Mouse (Mus musculus): Measurements from ENCODE around the gene Anks1.

Gene Anks1

DNA sequence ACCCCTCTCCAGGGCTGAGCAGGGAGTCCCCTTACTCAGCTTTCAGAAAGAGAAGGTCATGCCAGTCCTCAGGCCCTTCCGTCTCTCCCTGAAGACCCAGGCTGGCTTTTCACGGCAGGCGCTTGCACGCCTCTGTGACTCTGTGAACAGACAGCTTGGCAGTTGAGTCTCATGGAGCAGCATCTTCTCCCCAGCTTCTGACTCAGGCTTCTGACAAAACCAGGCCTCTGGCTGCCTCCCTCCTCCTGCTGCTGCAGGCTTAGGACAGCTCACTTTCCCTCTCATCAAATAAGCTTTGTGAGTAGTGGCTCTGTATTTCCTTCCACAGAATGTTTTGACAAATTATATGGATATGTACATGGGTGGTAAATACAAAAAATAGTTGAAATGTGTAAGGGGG is 91.3 kb downstream of the Anks1 start:
- no peak for DNase-seq

DNA sequence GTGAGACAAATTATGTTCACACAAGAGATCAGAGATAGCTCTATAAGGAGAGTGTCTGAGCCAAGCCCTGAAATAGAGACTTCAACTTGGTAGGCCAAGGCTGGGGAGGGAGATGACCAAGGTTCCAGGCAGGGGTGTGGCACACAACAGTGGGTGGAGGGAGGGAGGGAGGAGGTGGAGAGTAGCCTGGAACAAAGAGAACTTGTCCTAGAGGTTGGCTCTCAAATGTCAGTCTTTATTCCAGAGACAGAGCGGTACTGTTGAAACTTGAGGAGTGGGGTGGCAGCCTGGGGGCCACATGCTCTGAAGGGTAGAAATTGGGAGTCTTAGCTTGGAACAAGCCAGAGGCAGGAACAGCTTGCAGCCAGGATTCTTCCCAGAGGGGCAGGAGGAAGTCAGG is 91.7 kb downstream of the Anks1 start:
- DNase-seq, result no peak

GRCm38 (mm10) chr17:28005393-28005792 is 96.3 kb downstream of the Anks1 start:
- DNase-seq, result no peak

DNA sequence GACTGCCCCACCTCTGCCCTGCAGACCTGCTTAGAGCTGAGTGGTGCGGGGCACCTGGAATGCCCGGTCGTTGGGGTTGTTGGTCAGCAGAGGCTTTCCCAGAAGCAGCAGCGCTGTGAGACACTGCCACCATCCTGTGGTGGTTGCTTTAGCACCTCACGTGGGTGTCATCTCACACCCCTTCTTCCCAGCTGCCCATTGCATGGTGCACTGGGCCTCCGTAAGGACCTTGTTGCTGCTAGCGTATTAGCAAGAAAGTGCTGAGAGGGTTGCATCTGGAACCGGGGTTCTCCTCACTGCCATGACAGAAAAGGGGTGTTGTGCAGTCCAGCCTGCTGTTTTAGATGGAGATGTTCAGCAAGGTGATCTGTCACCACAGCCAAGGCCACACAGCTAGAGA is 97.1 kb downstream of the Anks1 start:
- DNase-seq, result no peak

- no peak for DNase-seq
Observed at GRCm38 (mm10) chr17:28006611-28007010, 97.5 kb downstream of the Anks1 start.

DNA sequence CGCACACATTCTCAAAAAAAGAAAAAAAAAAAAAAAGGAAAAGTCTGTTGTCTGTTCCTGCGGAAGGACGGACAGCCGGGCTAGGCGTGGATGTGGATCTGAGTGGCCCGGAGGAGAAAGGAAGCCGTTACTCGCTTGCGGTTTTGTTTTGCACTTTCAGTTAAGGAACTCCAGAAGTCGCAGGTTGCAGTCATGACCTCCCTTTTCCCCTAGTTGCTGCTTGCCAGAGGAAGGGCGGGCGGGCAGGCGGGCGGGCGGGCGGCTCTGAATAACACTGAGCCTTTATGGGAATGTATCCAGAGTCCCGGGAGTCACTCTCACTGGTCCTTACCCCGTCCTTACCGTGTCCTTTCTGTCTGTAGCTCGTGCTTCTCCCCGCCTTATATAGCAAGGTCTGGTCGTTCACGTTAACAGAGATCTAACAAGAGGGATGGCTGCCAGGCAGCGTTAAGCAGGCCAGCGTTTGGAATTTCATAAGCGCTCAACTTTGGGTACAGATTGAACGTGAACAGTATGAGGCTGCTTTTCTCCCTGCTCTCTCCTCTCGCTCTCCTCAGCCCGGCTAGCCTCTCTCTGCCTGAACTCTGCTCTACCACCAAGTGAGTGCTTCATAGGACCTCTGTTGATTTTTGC is 98.2 kb downstream of the Anks1 start:
- peak; percentile 76 to 85 for DNase-seq

DNA sequence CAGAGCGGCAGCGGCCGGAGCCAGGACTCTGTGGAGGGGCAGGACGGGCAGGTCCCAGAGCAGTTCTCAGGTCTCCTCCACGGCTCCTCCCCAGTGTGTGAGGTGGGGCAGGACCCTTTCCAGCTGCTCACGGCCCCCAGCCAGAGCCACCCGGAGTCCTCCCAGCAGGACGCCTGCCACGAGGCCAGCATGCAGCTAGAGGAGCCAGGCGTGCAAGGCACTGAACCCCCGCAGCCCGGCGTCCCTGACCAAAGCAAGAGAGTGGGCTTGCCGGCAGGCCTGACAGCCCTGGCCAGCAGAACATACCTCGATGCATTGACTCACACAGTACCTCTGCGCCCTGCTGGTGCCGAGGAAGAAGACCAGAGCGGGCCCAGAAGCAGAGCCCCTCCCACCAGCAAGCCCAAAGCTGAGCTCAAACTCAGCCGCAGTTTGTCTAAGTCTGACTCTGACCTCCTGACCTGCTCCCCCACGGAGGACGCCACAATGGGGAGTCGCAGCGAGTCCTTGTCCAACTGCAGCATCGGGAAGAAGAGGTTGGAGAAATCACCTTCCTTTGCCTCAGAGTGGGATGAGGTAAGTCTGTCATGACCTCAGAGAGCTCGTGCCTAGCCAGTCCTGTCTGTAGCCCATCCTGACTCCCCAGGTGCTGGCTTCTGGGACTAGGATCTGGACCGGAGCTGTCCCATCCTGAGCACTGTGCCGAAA is 98.9 kb downstream of the Anks1 start:
- DNase-seq, result peak; percentile 73 to 89

DNA sequence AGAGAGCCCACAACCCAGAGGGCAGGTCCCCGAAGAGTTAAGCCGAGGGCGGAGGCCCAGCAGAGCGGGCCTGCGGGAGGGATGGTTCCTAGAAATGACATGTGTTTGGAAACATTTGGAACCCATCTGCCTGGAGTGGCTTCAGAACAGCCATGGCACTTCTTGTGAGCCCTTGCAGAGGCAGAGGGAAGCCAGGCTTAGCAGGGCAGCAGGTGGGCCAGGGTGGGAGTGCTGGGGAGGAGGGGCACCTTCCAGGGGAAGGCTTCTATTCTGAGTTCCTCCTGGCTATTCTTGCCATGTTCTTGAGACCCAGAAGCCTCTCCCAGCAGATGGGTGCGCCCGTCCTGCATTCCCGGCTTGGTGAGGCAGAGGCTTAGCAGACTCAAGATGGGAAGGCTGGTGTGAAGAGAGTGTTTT is 99.5 kb downstream of the Anks1 start:
- DNase-seq, result peak; percentile 47 to 54

GRCm38 (mm10) chr17:28009066-28009715 is 100.1 kb downstream of the Anks1 start:
- DNase-seq, result no peak

DNA sequence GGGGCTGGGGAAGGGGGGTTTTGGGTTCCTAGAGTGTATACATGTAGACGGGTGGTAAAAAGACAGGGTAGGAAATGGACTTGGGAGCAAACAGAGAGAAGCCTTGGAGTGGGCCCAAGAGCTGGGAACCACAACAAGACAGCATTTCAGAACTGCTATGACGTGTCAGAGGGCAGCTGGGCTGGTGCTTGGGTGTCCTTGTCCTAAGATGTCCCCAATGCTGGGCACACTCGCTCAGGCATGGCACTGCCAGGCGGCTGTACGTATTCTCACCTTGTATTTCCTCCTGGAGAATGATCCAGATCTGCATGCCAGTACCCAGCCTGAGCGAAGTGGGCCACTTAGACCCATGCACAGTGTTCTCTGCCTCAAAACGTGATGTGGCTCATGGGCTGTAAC is 100.6 kb downstream of the Anks1 start:
- DNase-seq, result peak in 1 of 2 experiments; percentile 51

DNA sequence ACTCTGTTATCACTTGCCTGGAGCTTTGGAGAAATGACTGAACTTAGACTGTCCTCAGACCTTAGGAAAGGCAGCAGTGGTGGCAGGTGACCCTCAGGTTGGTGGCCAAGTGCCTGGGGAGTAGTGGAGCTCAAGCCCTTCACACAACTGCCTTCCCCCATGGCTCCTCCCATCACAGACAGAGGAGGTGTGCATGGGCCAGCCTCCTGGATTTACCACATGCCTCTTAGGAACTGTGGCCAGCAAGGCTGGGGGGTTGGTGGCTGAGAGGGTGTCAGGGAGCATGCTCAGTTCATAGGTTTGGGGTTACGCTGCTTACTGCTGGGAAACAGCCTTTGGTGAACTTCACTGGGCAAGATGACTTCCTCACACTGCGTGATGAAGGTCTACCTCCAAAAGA is 101.8 kb downstream of the Anks1 start:
- no peak for DNase-seq

DNA sequence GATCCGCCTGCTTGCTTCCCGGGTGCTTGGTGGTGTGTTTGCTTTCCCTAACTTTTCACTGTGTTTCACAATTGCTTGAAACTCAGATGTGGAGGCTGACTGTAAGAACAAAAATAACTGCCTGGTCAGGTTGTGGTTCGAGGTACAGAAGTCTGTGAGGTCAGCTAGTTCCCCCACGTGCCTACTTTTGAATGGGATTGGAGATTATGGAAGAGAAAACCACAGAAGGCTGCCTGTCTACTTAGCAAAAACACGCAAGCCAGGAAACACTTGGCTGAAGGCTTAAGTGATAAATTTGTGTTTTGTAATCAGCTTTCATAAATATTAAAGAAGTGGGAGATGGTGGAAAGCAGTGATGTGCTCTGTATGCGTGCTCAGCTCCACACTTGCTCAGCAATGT is 103.7 kb downstream of the Anks1 start:
- no peak for DNase-seq

GRCm38 (mm10) chr17:28013259-28013875 is 104.3 kb downstream of the Anks1 start:
- DNase-seq, result peak; percentile 87 to 93

- DNase-seq, result no peak
Observed at GRCm38 (mm10) chr17:28014449-28014848, 105.3 kb downstream of the Anks1 start.

- peak; percentile 78 to 88 for DNase-seq
Observed at GRCm38 (mm10) chr17:28015068-28015730, 106.1 kb downstream of the Anks1 start.

GRCm38 (mm10) chr17:28016056-28016797 is 107.1 kb downstream of the Anks1 start:
- peak; percentile 72 to 84 for DNase-seq

DNA sequence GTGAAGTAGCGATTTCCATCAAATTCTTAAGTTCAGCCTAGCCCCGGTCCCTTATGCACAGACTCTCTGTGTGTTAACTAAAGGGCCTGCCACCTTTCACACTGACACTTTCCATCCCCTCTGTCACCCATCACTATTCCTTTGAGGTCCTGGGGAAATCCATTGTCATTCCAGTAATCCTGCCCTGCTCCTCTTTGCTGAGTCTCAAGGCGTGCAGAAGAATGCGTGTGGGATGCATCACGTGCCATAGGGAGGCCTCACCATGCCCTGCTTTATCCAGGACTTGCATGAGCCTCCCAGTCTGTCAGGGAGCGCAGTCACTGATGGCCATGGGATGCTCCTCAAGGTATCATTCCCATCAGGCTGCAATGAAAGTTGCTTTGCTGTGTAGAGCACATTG is 109.2 kb downstream of the Anks1 start:
- no peak for DNase-seq

- peak in 1 of 2 experiments; percentile 33 for DNase-seq
Observed at GRCm38 (mm10) chr17:28018776-28019175, 109.7 kb downstream of the Anks1 start.

DNA sequence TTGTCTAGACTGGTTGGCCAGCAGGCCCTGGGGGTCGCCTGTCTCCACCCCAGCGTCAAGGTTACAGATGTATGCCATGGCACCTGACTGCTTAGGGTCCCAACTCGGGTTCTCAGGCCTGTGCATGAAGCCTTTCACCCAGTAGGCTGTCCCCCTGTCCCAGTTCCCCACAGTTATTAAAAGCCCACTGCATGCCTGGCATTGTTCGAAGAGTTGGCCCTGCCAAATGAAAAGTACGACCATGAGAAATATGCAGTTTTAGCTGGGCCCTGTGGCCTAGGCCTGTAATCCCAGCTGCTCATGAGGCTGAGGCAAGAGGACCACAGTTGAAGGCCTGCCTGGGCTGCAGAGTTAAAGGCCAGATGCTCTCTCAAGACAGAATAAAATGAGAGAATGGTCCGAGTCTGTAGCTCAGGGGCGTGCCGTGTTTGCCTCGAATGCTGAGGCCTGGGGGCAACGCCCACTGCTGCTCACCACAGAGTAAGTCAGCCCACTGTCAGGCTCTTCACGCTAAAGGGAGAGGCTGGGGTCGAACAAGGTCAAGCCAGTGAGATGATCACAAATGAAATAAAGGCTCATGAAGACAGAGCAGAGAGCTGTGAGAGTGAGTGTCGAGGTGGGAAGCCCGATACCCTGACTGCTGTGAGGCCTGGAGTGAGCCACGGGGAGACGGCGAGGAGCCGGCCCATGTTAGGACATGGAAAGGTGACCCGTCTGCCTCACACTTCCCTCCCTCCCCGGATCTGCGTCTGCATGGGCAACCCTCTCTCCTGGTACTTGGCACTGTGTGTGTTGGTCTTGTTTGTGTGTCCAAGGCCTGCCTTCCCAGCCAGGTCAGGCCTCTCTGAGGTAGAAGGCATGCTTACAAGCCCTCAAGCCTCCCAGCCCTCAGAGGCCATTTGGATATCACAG is 110.9 kb downstream of the Anks1 start:
- DNase-seq, result peak in 1 of 2 experiments; percentile 35

- no peak for DNase-seq
Observed at GRCm38 (mm10) chr17:28021911-28022310, 112.8 kb downstream of the Anks1 start.
